Mouse (Mus musculus) heart, adult 11 months (tissue): ENCODE measurements around the gene Grm4.
A peak's percentile ranks its signal among the peaks of the same experiment; 100 is the strongest.

ENCODE experiments used
- DNase-seq: peaks from one replicate; pipeline ENCODE4 v3.0.0; 2022

Gene Grm4

GRCm38 (mm10) chr17:27435225-27435624 is 86.0 kb downstream of the Grm4 start:
- DNase-seq: no peak

GRCm38 (mm10) chr17:27434066-27434465 is 87.1 kb downstream of the Grm4 start:
- DNase-seq: no peak

DNA sequence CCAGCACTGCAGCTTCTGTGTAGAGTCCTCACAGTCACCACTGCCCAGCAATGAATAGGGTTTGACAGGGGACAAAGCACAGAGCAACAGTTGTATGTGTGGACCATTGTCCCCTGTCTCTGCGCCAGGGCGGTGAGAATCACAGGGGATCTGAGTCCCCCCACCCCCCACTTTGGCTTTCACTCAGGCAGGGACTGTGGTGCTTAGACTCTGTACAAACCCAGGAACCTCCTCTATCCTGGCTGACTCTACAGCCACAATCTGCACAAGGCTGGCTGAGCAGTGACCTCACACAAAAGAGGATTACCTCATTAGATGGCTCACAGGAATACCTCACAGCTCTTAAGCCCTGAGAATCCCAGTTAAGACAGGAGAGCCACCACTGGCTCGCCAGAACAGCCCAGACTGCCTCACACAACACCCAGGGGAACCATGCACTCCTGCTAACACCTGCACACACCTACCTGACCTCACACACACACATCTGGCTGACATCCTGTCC is 88.0 kb downstream of the Grm4 start:
- DNase-seq: no peak

GRCm38 (mm10) chr17:27432145-27432650 is 89.0 kb downstream of the Grm4 start:
- DNase-seq: no peak

DNA sequence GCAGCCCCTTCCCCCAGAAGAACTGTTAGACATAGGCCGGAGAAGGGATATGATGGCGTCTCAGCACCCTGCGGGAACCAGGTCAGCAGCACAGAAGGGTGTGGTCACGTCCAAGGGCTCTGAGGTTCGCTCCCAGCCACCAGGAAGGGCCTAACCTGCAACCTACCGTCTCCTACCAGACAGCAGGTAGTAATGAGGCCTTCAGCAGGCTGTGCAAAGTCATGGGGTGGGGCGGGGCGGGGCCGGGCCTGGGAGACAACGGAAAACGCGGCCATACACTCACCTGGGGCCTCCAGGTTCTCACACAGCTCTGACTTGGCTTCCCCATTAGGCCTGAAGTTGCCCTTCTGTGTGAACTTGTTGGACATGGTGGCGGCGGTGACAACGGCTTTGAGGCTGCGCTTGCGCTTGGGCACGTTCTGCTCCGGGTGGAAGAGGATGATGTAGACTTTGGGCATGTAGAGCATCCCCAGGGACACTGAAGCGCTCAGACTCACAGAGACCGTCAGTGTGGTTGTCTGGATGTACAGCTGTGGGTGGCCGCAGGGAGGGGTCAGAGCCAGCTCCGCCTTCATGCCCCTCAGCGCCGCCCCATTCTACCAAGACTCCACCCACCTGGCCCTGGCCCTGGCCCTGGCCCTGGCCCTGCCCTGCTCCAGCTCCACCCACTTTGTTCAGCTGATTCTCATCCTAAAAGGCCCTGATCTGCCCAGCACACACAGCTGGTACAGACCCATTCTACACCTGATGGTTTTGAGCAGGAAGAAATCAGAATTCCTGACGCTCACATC is 90.0 kb downstream of the Grm4 start:
- no peak for DNase-seq

- DNase-seq: no peak
Measured at GRCm38 (mm10) chr17:27429757-27430156, 91.4 kb downstream of the Grm4 start.

GRCm38 (mm10) chr17:27425016-27425415 is 96.2 kb downstream of the Grm4 start:
- DNase-seq: no peak

DNA sequence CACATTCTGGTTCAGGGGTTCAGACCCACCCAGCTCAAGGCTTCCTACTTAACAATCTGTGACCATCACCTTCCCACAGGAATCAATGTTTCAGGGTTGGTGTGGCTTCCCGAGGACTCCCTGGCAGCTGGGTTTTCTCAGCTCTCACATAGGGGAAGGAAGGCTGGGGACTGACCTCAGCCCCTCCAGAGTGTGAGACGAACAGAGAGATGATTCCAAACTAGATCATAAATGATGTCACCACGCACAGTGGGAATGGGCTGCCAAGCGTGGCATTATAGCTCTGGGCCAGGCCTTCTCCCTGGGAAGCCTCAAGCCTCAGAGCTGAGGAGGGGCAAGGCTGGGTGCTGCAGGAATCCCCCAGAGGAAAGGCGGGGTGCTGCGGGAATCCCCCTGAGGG is 96.8 kb downstream of the Grm4 start:
- DNase-seq: no peak

GRCm38 (mm10) chr17:27422726-27423381 is 98.3 kb downstream of the Grm4 start:
- DNase-seq: peak; percentile 96

GRCm38 (mm10) chr17:27422371-27422725 is 98.9 kb downstream of the Grm4 start:
- DNase-seq: no peak

DNA sequence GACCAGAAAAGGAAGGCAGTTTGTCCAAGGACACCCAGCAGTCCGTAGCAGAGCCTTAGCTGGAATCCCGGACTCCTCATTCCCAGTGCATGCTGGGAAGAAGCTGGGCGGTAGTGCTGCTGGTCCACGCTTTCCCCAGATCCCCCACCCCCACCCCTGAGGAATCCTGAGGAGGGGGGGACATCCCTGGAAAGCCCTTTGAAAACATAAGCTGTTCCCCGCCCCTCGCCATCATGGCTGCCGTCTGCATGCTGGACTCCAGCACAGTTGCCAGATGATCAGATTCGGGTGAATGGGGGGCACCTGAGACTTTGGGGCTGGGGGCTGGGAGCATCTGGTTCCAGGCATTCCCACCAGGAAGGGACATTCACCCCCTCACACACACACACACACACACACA is 99.4 kb downstream of the Grm4 start:
- no peak for DNase-seq

DNA sequence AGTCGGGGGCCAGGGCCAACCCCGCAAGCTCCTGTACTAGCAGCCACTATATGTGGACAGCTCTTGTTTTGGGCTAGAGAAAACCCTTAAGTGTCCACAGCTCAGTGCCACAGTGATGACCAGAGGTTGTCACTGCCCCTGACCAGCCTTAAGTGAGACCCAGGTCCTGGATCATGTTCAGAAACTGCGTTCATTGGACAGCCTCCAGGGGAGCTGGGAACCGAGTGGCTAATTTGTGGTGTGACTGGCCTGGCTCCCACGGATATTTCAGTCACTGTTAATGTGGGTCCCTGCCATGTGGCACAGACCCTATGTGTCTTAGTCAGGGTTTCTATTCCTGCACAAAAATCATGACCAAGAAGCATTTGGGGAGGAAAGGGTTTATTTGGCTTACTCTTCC is 112.2 kb downstream of the Grm4 start:
- no peak for DNase-seq

GRCm38 (mm10) chr17:27408531-27408930 is 112.7 kb downstream of the Grm4 start:
- DNase-seq: no peak

DNA sequence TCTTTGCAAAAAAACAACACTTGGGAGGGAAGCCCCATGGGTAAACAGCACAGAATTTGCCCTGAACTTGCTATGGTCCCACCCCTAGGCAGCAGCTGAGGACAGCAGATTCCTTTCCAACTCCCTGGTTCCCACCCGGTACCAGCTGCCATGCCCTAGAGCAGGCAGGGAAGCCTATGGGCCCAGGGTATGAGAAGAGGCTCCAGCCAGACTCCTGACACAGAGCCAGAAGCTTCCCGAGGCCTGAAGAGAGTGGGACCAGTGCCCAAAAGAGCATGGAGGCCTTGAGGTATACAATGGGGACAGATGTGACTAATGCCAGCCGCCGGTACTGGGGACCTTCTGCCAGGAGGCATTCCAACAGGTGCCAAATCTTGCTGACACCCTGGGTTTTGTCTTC is 114.2 kb downstream of the Grm4 start:
- DNase-seq: no peak

DNA sequence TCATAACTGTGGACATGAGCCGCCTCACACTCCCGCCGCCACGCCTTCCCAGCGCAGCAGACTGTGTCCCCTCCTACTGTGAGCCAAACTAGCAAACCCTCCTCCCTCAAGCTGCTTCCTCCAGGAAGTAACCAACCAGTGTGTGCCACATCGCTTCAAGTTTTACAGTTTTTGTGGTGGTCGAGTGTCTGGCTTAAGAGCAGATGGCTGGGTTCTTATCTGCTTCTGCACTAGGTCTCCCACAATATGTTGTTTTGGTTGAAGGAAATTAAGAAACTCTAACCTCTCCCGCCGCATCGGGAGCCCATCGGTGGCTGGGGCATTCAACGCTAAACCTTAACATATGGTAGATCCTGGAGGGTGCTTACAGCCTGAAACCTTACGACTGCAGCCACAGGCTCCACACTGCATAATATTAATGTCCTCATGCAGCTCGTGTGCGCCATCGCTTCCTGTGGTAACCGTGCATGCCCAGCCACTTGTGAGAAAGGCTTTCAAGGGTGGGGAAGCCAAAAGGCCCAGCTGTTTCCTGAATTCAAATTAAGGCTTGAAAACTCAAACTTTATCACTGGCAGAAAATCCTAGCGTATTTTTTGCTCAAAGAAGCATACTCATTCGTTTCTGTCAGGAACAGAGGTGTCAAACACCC is 115.7 kb downstream of the Grm4 start:
- DNase-seq: no peak

- DNase-seq: no peak
Measured at GRCm38 (mm10) chr17:27401200-27401599, 120.0 kb downstream of the Grm4 start.

DNA sequence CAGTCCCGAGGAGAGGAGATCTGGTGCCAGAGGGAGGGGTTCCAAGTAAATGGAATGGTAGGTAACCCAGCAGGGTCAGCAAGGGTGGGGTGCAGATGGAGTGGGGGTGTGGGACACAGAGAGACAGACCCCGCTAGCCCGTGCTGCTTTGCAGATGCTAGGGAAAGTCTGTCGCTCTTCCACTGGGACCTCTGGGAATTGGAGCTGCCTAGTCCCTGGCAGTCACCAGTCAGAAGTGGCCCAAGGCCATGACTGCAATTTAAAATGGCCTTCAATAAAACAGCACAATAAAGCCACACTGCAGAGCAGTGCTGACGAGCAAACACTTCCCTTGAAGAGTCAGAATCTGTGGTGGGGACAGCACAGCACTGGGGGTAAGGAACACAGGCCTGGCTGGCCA is 127.3 kb downstream of the Grm4 start:
- DNase-seq: no peak

- DNase-seq: no peak
Measured at GRCm38 (mm10) chr17:27393432-27393831, 127.8 kb downstream of the Grm4 start.

- peak; percentile 91 for DNase-seq
Measured at GRCm38 (mm10) chr17:27392918-27393317, 128.3 kb downstream of the Grm4 start.

- DNase-seq: no peak
Measured at GRCm38 (mm10) chr17:27390019-27390418, 131.2 kb downstream of the Grm4 start.

DNA sequence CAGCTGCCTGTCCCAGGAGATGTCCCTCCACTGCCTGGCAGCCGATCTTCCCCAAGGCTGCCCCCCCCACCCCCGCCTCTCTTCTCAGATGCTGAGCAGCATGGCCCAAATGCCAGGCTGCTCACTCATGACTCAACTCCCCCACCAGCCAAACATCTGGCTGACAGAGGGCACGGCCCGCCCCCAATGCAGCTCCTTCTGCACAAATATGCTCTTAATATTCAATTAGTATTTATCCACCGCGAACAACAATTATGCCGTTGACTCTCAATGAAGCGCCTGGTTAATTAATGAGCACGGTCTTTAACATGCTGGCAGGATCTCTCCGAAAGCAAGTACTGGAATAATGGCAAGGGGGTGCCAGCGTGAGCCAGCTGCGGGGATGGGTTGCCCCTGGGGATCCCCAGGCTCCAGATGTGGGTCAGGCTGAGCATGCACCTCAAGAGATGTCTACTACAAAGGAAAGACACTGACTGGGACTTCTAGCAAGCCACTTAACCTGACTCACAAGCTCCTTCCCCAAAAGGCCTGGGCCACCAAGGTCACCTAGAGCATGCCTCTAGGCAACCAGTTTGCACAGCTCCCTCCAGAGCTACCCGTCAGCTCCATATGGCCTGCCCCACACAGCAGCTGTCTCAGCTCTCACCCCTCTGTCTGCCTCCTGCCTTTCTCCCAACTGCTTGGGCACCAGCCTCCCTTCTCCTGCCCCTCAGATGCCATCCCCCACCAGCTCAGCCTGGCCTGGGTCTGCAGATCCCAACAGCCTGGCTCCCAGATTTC is 131.8 kb downstream of the Grm4 start:
- DNase-seq: no peak

DNA sequence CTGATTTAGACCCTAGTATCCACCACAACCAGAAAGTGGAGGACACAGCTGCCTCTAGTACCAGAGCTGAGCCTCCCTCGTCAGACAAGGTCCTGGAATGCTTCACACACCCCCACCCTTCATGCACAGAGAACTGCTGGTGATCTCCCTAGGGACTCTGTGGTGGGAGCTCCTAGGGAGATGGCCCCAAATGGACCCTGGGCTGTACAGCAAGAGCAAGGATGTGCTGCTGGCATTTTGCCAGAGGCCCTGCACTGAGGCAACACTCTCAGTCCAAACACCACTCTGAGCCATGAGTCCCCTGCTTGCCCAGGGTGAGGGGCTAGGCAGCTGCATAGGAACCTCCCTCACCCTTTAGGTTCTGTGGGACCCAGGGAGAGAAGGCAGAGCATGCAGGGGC is 134.8 kb downstream of the Grm4 start:
- DNase-seq: no peak
